Mouse (Mus musculus) 3T3-L1 (cell line): ENCODE data around the gene Mpv17l.
"Not testable (repeated sequence)": the region's sequence is repeated elsewhere in the genome, so short reads cannot be mapped to it uniquely, and the experiment has no call there.

Experiments used
- DNase-seq: peaks from one replicate; pipeline ENCODE4 v3.0.0-alpha.2; 2015; ENCODE audit warnings: low read depth, low spot score

The Mpv17l gene

DNA sequence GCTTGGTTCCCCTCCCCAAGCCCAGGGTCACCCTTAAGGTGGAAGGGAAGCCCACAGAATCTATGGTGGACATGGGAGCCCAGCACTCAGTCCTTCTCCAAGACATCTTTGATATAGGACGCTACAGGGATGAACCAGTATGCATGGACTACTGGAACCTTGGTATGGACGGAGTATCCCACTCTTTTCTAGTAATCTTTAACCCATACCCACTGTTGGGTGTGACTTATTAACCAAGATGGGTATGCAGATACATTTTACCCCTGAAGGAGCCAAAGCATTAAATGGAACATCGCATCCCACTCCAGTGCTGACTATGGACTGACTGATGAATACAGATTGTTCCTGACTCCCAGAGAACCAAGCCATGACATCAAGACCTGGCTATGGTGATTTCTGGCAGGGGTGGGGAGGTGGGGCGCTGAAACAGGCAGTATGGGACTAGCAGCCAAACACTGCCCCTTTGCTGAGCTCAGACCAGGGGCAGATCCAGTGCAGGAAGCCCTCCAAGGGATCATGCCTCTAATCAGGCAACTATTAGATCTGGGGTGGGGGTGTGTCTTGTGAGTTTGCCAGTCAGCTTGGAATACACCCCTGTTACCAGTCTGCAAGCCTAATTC lies 24.6 kb downstream of the Mpv17l start:
- DNase-seq = no peak

DNA sequence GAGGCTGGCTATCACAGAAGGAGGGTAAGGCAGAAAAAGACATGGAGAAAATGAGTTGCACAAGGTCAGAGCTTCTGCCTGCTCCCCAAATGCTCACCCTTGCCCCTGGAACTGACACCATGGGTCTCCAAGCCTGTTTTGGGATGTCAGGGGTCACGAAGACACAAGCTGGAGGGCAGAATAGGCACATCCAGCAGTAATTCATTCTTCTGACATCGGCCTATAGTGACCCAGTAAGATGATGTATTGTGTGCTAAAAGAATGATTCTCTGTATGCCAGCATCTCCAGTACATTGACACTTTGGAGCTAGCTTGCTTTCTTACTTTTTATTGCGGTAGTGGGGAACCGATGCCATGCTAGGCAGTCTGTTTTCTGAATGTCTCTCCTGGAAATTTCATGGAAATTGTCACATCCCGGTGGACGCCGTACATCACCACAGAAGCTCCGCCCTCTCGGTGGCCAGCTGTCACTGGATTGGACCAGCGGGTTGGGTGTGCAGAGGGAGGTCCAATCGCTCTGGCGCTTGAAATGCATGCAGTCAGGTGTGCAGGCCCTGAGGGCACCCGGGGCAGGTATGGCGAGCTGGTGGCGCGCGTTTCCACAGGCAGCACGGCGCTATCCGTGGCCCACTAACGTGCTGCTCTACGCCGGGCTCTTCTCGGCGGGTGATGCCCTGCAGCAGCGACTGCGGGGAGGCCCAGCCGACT lies 37.3 kb downstream of the Mpv17l start:
- no peak for DNase-seq

DNA sequence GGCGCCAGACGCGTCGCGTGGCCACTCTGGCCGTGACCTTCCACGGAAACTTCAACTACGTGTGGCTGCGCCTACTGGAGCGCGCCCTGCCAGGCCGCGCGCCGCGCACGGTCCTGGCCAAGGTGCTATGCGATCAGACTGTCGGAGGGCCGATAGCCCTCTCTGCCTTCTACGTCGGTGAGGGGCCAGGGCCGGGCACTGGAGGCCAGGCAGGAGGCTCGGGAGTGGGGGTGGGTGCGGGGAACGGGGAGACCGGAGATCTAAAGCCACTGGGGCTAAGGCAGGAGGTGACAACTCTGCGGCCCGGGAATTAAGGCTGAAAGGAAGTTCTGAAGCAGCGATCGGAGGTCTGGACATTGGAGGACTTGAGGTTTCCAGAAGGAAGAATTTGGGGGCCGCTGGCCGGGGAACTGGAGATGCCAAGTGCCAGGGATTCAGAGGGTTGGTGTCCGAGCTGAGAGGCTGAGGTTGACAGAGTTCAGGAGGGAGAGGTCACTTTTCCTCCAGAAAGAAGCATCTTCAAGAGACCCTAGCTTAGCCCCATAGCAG lies 38.0 kb downstream of the Mpv17l start:
- DNase-seq = no peak

DNA sequence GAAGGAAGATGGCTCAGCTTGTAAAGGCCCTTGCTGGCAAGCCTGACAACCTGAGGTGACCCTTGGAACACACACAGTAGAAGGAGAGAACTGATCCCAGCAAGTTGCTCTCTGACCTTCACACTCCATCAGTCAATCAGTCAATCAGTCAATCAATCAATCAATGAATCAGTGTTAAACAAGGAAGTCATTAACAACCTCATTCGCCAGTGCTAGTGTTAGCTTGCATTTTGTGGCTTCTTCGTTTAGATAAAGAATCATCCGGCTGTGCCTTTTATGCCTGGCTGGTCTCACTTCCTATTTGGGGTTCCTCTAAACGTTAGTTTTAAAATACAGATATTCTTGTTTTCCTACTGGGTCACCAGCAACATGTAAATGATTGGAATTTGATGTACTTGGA lies 41.2 kb downstream of the Mpv17l start:
- DNase-seq = no peak

DNA sequence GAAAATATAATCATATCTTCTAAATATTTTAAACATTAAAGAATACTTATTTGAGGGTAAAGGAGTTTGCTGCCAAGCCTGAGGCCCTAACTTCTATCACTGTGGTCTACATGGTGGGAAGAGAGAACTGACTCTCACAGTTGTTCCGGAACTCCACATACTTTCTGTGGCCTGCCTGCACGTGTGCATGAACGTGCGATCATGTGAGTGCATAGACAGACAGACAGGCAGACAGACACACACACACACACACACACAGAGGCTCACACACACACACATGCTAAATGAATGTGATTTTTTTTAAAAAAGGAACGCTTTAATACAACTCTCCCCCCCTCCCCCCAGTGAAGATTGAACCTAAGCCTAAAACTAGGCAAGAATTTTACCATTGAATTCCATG lies 41.8 kb downstream of the Mpv17l start:
- no peak for DNase-seq

DNA sequence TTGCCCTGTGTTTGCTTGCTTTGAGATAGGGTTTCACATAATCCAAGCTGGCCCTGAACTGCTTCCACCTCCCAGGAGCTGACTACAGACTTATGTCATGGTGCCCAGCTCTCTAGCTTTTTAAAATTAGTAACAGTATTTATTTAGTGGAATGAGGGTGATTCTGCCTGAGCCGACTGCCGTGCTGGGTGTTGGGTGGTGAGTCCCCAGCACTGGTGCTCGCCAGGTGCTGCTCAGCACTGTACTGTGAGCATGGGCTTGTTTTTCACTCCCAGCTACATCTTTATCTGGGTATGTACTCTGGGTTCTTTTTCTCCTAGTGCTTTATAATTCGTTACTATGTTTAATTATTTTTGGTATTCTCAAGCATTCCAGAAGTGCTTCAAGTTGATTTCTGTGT lies 42.2 kb downstream of the Mpv17l start:
- no peak for DNase-seq

DNA sequence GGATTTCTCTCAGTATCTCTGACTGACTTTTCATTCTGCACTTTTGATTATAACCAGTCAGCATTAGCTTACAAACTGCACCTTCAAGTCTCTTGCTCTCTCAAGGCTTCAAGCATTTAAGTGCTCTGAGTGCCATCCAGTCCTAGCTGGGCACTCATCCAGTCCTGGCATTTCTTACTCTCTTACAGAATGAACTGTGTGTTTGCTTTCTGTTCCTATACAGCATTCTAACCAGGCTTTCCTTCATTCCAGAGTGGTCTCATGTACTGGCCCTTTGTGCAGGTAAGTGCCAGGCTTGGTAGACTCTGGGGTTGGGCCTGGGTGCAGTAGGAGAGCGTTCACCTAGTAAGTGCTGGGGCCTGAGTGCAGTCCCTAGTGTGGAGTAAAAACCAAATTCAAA lies 43.3 kb downstream of the Mpv17l start:
- no peak for DNase-seq

DNA sequence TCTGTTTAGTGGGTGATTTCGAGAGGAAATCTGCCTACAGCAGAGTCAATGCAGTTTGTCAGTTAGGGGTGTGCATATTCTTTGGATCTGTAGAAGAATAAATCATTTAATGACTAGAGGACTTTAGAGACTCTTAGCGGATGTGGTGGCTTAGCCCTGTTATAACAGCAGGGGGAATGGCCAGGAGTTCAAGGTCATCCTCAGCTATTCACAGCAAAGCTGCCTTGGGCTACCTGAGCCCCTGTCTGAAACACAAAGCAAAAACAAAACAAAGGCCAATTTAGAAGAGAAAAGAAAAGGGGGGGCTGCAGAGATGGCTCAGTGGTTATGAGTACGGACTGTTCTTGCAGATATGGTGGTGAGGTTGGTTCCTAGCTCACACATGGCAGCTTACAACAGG lies 48.3 kb downstream of the Mpv17l start:
- DNase-seq = no peak

DNA sequence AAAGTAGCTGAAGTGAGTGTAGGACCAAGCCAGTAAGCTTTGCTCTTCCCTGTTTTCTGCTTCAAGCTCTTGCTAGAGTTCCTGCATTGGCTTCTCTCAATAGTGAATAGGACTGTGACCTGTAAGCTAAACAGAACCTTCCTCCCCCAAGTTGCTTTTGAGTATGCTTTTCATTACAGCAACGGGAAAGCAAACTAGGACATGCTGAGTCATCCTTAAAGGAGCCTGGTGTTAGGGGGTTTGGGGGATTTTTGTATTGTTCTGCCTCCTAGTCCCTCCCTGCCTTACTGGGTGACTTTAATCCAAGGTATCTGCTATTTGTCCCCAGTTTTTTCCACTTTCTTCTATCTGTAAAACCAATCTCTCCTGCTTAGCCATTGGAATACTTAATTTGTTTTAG lies 59.1 kb downstream of the Mpv17l start:
- DNase-seq = peak; percentile 15

DNA sequence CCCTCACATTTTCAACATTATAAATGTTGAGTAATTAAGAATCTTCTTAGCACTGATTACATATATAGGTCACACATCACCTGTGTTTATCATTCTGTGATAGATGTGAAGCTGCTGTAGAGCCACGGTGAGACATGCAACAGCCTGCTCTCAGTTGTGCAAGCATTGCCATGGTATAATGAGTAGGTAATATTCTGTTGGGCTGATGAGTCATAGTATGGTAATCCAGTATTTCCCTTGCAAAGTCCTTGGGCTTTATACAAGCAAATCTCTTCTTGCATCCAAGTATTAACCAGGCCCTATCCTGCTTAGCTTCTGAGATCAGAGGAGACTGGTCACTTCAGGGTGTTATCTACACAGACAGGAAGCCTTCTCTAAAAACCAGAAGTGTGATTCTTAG lies 66.1 kb downstream of the Mpv17l start:
- DNase-seq = peak; percentile 73

DNA sequence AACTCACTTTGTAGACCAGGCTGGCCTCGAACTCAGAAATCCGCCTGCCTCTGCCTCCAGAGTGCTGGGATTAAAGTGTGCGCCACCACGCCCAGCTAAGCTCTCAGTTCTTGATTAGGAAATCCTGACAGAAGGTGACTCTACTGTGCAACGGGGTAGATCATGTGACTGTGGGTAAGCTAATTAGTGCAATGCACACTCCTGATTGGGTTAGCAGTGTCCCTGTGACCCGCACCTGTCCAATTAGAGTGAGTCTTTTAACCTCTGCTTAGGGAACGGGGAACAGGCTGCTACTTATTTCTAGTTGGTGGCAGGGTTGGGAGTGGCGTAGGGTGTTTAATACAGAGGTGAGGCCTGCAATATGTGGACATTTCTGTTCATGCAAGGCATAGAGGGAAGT lies 69.1 kb downstream of the Mpv17l start:
- no peak for DNase-seq

DNA sequence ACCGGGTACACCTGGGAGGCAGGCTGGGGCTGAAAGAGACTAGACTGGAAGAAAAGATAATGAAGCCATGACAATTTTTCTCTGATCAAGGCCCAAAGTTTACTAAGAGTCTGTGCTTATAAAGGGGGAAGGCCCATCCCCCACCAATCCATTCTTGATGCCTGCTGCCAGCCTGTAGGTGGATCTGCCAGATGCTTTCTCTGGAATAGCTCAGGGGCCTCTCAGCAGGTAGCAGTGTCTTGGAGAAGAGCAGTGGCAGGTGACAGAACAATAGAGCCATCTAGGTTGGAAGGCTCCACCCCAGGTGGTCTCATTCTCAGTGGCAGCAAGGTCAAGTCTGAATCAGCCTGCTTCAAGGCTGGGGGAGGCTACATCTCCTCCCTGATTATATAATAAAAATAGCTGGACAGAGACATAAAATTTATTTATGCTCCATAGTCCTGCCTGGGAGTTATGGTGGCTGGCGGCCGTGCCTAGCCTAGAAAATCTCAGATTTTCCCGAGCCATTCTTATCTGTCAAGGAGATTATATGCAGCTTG lies 73.5 kb downstream of the Mpv17l start:
- not testable (repeated sequence) for DNase-seq

DNA sequence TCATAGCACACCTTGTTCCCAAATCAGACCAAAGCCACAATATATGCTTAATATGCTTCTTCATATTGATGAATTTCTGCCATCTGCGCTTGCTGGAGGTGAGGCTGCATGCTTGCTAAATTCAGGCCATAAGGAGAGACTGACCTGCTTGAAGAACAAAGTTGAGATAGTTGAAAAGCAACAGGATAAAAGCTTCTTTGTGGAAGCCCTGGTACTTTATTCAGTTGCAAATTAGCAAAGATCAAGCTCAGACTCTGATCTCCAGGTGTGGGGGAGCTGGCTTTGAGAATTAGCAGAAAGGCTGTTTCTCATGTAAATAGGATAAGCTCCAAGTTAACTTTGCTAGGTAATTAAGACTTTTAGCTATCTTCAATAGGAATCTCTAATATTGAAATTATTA lies 74.1 kb downstream of the Mpv17l start:
- not testable (repeated sequence) for DNase-seq

DNA sequence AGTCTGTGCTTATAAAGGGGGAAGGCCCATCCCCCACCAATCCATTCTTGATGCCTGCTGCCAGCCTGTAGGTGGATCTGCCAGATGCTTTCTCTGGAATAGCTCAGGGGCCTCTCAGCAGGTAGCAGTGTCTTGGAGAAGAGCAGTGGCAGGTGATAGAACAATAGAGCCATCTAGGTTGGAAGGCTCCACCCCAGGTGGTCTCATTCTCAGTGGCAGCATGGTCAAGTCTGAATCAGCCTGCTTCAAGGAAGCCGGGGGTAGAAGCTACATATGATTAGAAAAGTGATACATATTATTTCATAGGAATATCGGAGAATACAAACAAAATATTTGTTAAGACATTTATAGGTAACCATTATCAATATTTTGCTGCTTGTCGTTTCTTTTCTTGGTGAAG lies 78.8 kb downstream of the Mpv17l start:
- not testable (repeated sequence) for DNase-seq

DNA sequence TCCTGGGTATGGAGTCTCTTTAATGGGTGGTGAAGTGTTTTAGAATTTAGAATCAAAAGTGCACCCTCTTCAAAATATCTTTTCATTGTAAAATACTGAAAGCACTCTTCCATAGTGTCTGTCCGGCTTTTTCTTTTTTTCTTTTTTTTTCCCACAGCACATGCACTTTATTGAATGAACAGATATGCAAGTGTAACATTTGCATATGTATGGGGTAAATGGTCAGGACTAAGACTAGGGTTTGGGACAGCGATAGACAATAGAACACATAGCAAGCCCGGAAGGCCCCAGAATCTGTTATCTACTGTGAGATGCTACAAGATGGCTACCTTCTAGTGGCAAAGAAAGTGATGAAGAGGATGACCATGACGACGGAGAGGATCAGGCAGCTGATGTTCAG lies 80.2 kb downstream of the Mpv17l start:
- DNase-seq = no peak

DNA sequence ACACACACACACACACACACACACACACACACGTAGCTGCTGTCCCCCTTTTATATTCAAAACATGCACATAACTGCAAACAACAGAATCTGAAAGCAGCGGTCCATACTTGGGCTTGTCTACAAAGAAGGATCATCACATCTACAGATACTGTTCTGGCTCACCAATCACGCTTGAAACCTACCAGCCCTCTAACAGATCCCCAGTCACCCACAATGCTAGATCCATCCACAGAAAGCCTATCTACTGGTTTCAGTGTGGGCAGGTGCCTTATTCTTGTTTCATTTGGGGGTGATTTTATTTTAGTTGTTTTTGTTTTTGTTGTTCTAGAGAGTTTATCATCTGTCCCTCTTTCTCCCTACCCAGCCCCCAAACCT lies 83.2 kb downstream of the Mpv17l start:
- no peak for DNase-seq

DNA sequence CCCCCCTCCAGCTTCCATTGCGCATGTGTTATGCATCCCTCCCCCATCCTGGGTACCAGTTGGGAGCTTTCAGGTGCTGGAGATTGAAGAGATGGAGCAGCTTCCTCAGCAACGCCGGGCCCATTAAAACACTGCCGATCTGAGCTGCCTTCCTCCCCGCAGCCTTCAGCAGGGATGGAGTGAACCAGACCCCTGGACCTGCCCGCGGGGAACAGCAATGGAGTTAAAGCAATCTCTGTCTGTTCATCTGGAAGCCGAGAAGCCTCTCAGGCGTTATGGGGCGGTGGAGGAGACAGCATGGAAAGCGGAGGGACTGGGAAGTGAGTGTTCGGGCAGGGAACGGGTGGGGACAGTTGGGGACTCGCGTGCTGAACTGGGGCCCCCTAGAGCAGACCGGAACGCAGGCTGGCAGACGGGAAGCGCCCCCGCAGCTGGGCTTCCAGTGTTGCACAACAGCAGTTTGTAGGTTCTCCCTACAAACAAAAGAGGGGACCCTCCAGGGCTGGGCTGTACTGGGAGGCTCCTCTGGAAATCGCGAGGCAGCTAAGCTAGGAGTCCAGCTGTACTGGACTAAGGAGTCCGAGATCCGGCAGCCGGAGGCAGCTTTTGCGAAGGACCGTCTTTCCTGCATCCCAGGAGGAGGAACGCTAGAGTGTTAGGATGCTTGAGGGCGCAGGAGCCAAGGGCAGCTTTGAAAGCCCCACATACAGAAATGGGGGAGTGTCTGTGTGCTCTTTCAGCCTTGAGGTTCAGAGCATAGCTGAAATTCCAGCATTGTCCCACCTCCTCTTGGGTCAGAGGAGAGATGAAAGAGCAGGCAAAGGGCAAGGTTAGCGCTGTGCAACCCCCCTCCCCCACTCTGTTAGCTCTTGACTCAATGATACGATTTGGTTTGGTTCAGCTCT lies 83.9 kb downstream of the Mpv17l start, which contains the start of the genes 2900011O08Rik and Ifitm7:
TSS of gene 2900011O08Rik (plus strand) at position 31 of the 905 bp plus-strand sequence.
TSS of gene Ifitm7 (minus strand) at position 315 of the 905 bp plus-strand sequence.
- DNase-seq = no peak

DNA sequence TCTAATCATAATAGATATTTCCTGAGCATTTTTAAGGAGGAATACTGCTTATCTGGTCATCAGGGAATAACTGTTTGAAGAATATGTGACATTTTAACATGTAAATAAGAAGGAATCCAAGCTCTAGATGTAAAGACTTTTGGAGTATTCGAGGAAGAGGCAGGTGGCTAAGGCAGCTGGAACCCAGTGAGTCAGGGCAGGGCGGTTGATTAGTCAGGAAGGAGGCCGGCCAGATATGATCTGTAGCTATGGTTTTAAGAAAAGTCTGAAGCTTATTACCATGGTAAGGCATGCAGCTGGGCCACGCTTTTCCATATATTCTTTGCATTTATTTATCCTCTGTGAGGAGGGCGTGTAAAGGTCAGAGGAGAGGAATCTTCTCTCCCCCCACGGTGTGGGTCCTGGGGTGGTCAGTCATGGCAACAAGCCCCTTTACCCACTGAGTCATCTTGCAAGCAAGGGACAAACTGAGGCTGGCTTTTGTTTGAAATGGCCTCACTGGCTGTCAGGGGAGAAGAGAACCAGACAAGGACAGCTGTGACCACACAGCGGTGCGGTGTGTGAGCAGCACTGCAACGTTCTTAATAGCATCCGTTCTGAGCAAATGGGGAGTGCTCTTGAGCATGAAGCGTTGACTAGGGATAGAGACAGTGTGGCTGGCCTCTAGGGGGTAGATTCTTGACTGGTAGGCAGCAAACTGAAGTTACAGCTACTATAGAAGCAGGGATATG lies 89.7 kb downstream of the Mpv17l start:
- peak; percentile 21 for DNase-seq

DNA sequence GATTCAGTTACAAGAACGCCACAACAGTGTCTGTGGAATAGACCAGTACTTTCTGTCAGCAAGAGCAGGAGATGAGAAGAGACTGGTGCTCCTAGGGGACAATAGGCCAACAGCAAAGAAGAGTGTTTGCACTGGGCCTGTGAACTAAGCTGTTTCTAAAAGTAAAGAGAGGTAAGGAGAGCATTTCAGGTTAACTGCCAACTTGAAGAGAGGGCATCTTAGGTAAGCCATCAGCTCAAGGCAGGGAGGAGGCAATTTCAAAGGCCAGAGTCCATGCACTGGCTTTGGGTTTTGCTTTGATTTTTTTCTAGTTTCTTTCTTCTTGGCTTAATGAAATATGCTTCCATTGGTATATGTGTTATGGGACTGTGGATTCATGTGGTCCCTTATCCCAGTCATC lies 91.1 kb downstream of the Mpv17l start:
- no peak for DNase-seq

DNA sequence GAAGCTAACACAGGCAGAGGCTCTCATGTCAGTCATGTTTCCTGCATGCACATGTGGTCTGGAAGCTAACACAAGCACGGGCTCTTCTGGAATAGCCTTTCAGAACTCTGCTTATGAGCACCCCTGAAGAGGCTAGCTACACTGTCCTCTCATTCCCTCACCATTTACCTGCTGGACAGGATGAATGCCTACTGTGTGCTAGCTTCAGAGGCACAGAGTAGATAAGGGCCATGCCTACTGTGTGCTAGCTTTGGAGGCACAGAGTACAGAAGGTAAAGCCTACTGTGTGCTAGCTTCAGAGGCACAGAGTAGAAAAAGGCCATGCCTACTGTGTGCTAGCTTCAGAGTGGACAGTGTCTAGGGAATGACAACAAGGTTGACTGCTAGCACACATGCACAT lies 91.5 kb downstream of the Mpv17l start:
- DNase-seq = no peak
